Mouse (Mus musculus): ENCODE measurements at regions not wholly inside any gene's neighbourhood (a gene's known extent, or its start where the extent isn't known, plus 50 kb on each side); places are given as distances from the start of the nearest gene placed in this dataset.
"Not testable (repeated sequence)": the region's sequence is repeated elsewhere in the genome, so short reads cannot be mapped to it uniquely, and the experiment has no call there.

GRCm38 (mm10) chr16:12703818-12704590 lies 405.5 kb upstream of the Ercc4 start:
- DNase-seq: no peak

DNA sequence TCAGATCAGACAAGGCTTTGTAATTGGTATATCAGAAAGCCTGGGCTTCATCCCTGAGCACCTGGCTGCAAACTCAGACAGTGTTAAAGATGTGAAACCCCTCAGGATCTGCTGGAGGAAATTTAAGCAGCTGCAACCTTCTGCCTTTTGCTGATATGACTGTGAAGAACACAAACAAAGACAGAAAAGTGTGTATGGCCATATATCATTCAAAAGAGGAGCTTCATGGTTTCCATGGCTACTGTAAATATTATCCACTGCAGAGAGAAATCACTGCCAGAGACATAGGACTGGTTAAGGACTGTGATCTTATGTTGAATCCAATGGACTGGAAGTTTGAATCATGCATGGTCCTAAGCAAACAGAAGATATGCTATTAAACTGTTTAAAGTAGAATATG lies 402.6 kb upstream of the Ercc4 start:
- no peak for DNase-seq

DNA sequence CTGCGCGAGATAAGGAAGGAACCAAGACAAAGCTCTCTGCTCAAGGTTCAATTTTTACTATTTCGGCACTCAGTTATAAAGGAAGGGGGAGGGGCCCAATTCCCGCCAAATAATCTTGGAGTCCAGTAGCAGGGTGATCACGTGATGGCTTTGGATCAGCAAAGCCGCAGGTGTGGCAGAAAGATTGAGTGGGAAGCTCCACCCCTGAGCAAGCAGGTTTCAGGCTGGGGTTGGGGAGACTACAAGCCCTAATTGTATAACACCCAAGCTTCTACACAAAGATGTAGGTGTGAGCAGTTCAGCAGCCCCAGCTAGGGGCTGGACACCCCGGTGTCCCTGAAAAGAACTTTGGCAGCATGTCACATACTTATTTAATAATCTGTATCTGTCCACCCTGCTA lies 388.1 kb upstream of the Ercc4 start:
- not testable (repeated sequence) for DNase-seq

DNA sequence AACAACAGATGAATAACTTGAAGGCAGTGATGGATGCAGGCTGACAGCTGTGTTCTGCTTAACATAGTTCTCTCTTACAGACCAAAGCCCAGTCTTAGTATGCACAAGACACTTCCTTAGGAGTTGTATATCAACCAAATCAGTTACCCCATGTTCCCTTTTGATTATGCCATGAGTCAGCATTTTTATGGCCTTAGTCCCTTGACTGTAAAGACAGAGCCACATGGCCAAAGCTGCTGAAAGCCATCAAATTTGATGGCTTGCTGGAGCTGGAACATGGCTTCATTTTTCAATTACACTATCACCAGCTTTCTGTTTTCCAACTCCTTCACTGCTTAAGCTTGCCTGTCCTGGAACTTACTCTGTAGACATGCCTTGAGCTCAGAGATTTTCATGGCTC lies 383.4 kb upstream of the Ercc4 start:
- no peak for DNase-seq

DNA sequence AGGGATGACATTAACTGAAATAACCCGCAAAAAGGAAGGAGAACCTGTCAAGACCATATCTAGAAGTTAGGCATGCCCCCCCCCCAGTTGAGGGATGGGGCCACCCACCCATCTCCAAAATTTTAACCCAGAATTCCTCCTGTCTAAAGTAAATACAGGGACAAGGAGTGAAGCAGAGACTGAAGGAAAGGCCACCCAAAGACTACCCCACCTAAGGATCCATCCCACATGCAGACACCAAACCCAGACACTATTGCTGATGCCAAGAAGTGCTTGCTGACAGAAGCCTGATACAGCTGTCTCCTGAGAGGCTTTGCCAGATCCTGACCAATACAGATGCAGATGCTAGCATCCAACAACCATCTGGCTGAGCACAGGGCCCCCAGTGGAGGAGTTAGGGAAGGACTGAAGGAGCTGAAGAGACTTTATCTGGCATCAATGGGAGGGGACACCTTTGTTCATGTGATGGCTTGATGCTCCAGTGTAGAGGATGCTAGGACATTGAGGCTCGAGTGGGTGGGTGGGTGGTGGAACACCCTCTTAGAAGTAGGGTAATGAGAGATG lies 379.2 kb upstream of the Ercc4 start:
- not testable (repeated sequence) for DNase-seq

DNA sequence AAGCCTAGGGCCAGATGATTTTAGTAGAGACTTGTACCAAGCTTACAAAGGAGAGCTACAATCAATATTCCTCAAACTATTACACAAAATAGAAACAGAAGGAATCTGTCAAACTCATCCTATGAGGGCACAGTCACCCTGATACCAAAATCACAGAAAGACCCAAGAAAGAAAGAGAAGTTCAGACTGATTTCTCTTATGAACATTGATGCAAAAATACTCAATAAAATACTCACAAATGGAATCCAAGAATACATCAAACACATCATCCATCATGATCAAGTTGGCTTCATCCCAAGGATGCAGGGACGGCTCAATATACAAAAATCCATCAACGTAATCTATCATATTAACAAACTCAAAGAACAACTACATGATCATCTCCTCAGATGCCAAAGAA lies 377.9 kb upstream of the Ercc4 start:
- no peak for DNase-seq

- no peak for DNase-seq
Observed at GRCm38 (mm10) chr16:12742472-12742871, 367.0 kb upstream of the Ercc4 start.

DNA sequence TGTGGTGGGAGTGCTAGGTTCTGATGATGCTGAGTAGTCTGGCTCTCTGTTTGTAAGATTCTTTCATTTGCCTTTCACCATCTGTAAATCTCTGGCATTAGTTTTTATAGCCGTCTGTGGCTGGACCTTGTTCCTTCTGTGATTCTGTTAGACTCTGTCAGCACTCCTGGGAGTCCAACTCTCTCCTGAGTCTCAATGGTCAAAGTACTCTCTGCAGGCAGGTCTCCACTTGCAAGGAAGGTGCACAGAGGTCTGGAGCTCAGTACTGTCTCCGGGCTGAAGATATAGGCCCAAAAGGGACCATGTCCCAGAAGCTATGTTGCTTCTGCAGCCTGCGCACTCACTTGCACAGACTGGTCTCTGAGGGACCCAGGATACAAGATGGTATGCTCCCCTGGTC lies 356.3 kb upstream of the Ercc4 start:
- no peak for DNase-seq

GRCm38 (mm10) chr16:12754361-12754760 lies 355.1 kb upstream of the Ercc4 start:
- DNase-seq: no peak

GRCm38 (mm10) chr16:12758594-12758993 lies 350.9 kb upstream of the Ercc4 start:
- DNase-seq: no peak

GRCm38 (mm10) chr16:12764166-12764565 lies 345.3 kb upstream of the Ercc4 start:
- DNase-seq: no peak

DNA sequence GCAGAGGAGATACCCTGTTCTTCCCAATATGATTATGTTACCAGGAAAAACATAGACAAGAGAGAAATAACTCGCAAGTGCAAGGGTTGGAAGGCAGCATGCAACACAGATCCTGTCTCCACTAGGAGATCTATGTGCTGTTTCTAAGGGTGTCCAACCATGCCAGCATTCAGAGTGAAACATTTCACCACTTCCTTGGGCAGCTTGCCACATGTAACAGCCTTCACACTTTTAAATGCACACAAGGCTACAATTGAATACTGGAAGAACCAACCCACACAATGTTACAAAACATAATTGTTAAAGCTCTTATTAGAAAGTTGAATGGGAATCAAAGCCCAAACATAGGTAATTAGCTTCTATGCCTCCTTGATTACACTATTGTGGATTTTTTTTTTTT lies 344.9 kb upstream of the Ercc4 start:
- DNase-seq: no peak

DNA sequence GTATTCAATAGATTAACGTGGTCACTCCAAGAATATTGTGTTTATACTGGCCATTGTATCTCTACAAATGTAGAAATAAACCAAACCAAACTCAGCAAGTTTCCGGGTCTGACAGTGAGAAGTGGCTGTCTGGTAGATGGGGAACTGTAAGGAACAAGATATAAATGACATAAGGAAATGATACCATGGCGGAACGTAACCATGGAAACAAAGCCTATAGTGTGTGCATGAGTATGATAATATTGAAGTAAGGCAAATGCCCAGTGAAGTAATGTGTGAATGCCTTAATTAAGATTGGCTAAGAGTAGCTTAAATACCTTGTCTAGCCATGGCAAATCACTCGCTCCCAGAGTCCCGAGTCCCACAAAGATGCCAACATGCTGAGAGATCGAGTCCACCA lies 342.6 kb upstream of the Ercc4 start:
- no peak for DNase-seq

DNA sequence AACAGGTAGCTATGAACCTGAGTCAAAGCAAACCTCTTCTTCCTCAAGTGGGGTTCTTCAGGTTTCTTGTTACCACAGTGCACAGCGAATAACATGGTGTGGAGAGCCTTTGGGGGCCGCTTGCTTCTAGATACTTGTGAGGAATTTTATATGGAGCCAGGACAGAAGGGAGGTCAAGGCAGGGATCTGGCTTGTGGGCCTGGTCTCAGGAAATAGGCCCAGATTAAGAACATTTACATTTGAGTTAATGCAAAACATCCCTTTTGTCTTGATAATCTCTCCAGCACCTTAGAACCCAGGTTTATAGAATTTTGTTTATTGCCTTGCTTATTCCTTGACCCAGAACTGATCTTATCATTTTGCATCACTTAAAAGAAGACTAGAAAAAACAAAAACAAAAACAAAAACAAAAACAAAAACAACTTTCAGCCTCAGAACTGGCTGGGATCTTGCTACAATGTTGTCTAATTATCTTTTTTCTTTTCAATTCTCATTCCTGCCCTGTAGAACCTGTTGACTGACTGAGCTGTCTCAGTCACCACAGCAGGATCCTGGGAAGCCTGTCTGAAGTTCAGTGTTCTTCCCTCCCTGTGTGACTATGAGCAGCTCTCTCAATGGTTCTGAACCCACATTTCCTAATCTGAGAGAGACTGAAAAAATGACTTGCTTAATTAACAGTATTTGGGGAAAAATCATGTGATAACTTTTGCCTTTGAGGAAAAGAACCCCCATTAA lies 341.2 kb upstream of the Ercc4 start:
- DNase-seq: no peak

GRCm38 (mm10) chr16:12770482-12770881 lies 339.0 kb upstream of the Ercc4 start:
- DNase-seq: no peak

- no peak for DNase-seq
Observed at GRCm38 (mm10) chr16:12772535-12772934, 336.9 kb upstream of the Ercc4 start.

GRCm38 (mm10) chr16:12775876-12776275 lies 333.6 kb upstream of the Ercc4 start:
- DNase-seq: no peak

DNA sequence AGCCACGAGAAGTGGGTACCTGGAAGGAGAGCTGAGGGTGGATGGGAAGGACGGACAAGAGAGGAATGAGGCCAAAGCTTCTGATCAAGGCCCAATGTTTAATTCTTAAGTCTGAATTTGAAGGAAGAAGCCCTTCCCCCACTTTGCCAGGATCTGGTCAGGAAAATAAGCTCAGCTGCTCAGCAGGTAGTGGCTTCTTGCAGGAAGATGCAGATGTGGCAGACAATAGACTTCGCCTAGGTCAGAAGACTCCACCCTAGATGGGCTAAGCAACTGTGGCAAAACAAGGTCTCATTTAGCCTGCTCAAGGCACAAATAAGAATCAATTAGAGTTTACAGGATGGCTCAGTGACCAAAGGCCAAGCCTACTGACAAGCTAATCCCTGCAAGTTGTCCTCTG lies 330.4 kb upstream of the Ercc4 start:
- no peak for DNase-seq

GRCm38 (mm10) chr16:12780635-12781034 lies 328.8 kb upstream of the Ercc4 start:
- DNase-seq: no peak

- DNase-seq: no peak
Observed at GRCm38 (mm10) chr16:12785828-12786227, 323.7 kb upstream of the Ercc4 start.

DNA sequence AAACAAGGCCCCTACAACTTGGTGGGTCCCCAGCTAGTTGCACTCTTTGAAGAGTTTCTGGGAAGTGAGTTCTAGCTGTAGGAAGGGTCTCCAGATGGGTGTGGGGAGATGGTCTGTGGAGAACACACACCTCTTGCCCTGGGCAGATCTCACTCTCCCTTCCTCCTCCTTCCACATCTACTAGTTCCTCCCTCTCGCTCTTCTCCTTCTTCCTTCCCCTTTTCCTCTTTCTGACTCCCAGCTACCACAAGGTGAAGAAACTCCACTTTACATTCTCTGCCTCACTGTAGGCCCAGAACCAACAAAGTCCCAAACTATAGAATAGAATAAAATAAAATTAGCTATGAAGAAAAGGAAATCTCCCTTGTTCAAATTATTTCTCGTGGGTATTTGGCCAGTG lies 311.0 kb upstream of the Ercc4 start:
- no peak for DNase-seq

GRCm38 (mm10) chr16:12800181-12800580 lies 309.3 kb upstream of the Ercc4 start:
- DNase-seq: no peak

GRCm38 (mm10) chr16:12802651-12803050 lies 306.8 kb upstream of the Ercc4 start:
- no peak for DNase-seq

- DNase-seq: no peak
Observed at GRCm38 (mm10) chr16:12807351-12807871, 302.1 kb upstream of the Ercc4 start.

All from right cerebral cortex, postnatal 25 days (tissue).